Mouse (Mus musculus) CH12.LX (cell line): ENCODE data around the gene Gm12216. TPM values are rescaled to one million over a fixed set of nuclear protein-coding genes. Genes with fewer than 3 reads are reported as not detected.

Source experiments
- DNase-seq: peaks from one replicate; pipeline ENCODE4 v3.0.0-alpha.2; 2013; ENCODE audit errors: extremely low read depth
- H3K27ac ChIP-seq: 2 replicates; pipeline ENCODE4 v1.5.1; 2012; ENCODE audit warnings: low read depth, mild to moderate bottlenecking, control low read depth, moderate library complexity; ENCODE audit not compliant: insufficient read depth
- H3K27me3 ChIP-seq: replicated peaks from 2 replicates; pipeline ENCODE3; 2012; ENCODE audit warnings: inconsistent platforms
- H3K36me3 ChIP-seq, 2 experiments: replicated peaks in 1 of 2; 2 replicates each; pipeline versions ENCODE3 to v1.6.1; 2012; ENCODE audit warnings: inconsistent platforms in 1 of 2, low read length in 1 of 2, mild to moderate bottlenecking in 1 of 2, mixed read lengths in 1 of 2, moderate library complexity in 1 of 2; ENCODE audit not compliant: control insufficient read depth in 1 of 2, insufficient read depth in 1 of 2
- H3K4me1 ChIP-seq, 2 experiments: 2 replicates each; pipeline ENCODE4 v1.6.1; 2012; ENCODE audit warnings: inconsistent platforms in 1 of 2, moderate library complexity in 1 of 2; ENCODE audit not compliant: insufficient read depth in 2 of 2, control insufficient read depth in 1 of 2
- H3K4me2 ChIP-seq: 2 replicates; pipeline ENCODE4 v1.6.1; 2012; ENCODE audit warnings: low read depth, mild to moderate bottlenecking, control low read depth; ENCODE audit not compliant: poor library complexity, insufficient read depth, severe bottlenecking
- H3K4me3 ChIP-seq, 3 experiments: fragments of 150-350 bp in 1 of 3; sonication (generic) in 1 of 3; replicated peaks in 1 of 3; 2 replicates each; pipeline versions ENCODE3 to v1.5.1; 2011 to 2012; ENCODE audit warnings: low read depth in 2 of 3, low read length in 2 of 3, mild to moderate bottlenecking in 2 of 3, moderate library complexity in 2 of 3, control low read depth in 1 of 3, improper control_type of control experiment in 1 of 3, inconsistent platforms in 1 of 3, mixed read lengths in 1 of 3; ENCODE audit not compliant: poor library complexity in 1 of 3
- H3K79me2 ChIP-seq: replicated peaks from 2 replicates; pipeline ENCODE4 v1.6.1; 2012; ENCODE audit warnings: mild to moderate bottlenecking, moderate library complexity; ENCODE audit not compliant: control insufficient read depth, poor library complexity, insufficient read depth, severe bottlenecking; ENCODE audit errors: extremely low read depth
- H3K9ac ChIP-seq: 2 replicates; pipeline ENCODE4 v1.6.1; 2012; ENCODE audit warnings: low read depth, mild to moderate bottlenecking, control low read depth, moderate library complexity; ENCODE audit not compliant: insufficient read depth
- H3K9me3 ChIP-seq: replicated peaks from 2 replicates; pipeline ENCODE3; 2012; ENCODE audit warnings: low read length, inconsistent platforms, mixed read lengths
- BHLHE40 ChIP-seq: IDR thresholded peaks from 2 replicates; pipeline ENCODE4 v1.6.1; 2011; ENCODE audit warnings: mild to moderate bottlenecking, low read depth, low read length, improper control_type of control experiment
- CHD1 ChIP-seq: IDR thresholded peaks from 2 replicates; pipeline ENCODE4 v1.6.1; 2012; ENCODE audit warnings: low read depth, low read length, improper control_type of control experiment, inconsistent platforms
- E2F4 ChIP-seq: IDR thresholded peaks from 2 replicates; pipeline ENCODE4 v1.6.1; 2011; ENCODE audit warnings: low read depth, low read length, improper control_type of control experiment; ENCODE audit not compliant: insufficient replicate concordance
- ELF1 ChIP-seq: IDR thresholded peaks from 2 replicates; pipeline ENCODE4 v1.6.1; 2014; ENCODE audit warnings: low read depth, mild to moderate bottlenecking, inconsistent platforms, low read length, improper control_type of control experiment
- EP300 ChIP-seq: IDR thresholded peaks from 2 replicates; pipeline ENCODE4 v1.6.1; 2011; ENCODE audit warnings: low read length, improper control_type of control experiment
- ETS1 ChIP-seq: conservative IDR thresholded peaks from 2 replicates; pipeline ENCODE4 v1.6.1; 2012; ENCODE audit warnings: low read depth, mild to moderate bottlenecking, inconsistent platforms, low read length, improper control_type of control experiment, moderate library complexity
- GABPA ChIP-seq: IDR thresholded peaks from 2 replicates; pipeline ENCODE4 v1.6.1; 2012; ENCODE audit warnings: low read depth, low read length, improper control_type of control experiment, inconsistent platforms; ENCODE audit not compliant: insufficient replicate concordance
- HCFC1 ChIP-seq: IDR thresholded peaks from 2 replicates; pipeline ENCODE4 v1.6.1; 2012; ENCODE audit warnings: low read depth, mild to moderate bottlenecking, inconsistent platforms, low read length, improper control_type of control experiment
- IRF4 ChIP-seq: IDR thresholded peaks from 2 replicates; pipeline ENCODE4 v1.6.1; 2014; ENCODE audit warnings: low read depth, mild to moderate bottlenecking, inconsistent platforms, low read length, improper control_type of control experiment
- JUN ChIP-seq: IDR thresholded peaks from 2 replicates; pipeline ENCODE4 v1.6.1; 2011; ENCODE audit warnings: low read depth, mild to moderate bottlenecking, low read length, improper control_type of control experiment, moderate library complexity; ENCODE audit not compliant: insufficient read depth
- JUND ChIP-seq: conservative IDR thresholded peaks from 2 replicates; pipeline ENCODE4 v1.6.1; 2011; ENCODE audit warnings: low read depth, low read length, improper control_type of control experiment
- KAT2A ChIP-seq: IDR thresholded peaks from 2 replicates; pipeline ENCODE4 v1.6.1; 2012; ENCODE audit warnings: low read length, improper control_type of control experiment, inconsistent platforms; ENCODE audit not compliant: insufficient replicate concordance
- MAFK ChIP-seq: IDR thresholded peaks from 2 replicates; pipeline ENCODE4 v1.6.1; 2011; ENCODE audit warnings: low read length, improper control_type of control experiment; ENCODE audit not compliant: insufficient replicate concordance
- MEF2A ChIP-seq: IDR thresholded peaks from 2 replicates; pipeline ENCODE4 v1.6.1; 2014; ENCODE audit warnings: low read depth, mild to moderate bottlenecking, inconsistent platforms, low read length, improper control_type of control experiment, borderline replicate concordance
- MXI1 ChIP-seq: IDR thresholded peaks from 2 replicates; pipeline ENCODE4 v1.6.1; 2011; ENCODE audit warnings: mild to moderate bottlenecking, low read depth, low read length, improper control_type of control experiment
- MYC ChIP-seq: IDR thresholded peaks from 2 replicates; pipeline ENCODE4 v1.6.1; 2011; ENCODE audit warnings: low read depth, mild to moderate bottlenecking, improper control_type of control experiment, low read length
- NELFE ChIP-seq: IDR thresholded peaks from 2 replicates; pipeline ENCODE4 v1.6.1; 2011; ENCODE audit warnings: low read depth, low read length, improper control_type of control experiment
- RAD21 ChIP-seq: IDR thresholded peaks from 2 replicates; pipeline ENCODE4 v1.6.1; 2011; ENCODE audit warnings: low read depth, mild to moderate bottlenecking, low read length, improper control_type of control experiment, moderate library complexity
- SIN3A ChIP-seq: IDR thresholded peaks from 2 replicates; pipeline ENCODE4 v1.6.1; 2012; ENCODE audit warnings: low read length, improper control_type of control experiment, inconsistent platforms
- SMC3 ChIP-seq: IDR thresholded peaks from 2 replicates; pipeline ENCODE4 v1.6.1; 2011; ENCODE audit warnings: low read depth, low read length, improper control_type of control experiment
- TBP ChIP-seq: conservative IDR thresholded peaks from 2 replicates; pipeline ENCODE4 v1.6.1; 2011; ENCODE audit warnings: low read depth, low read length, improper control_type of control experiment
- TCF12 ChIP-seq: IDR thresholded peaks from 2 replicates; pipeline ENCODE4 v1.6.1; 2014; ENCODE audit warnings: low read depth, mild to moderate bottlenecking, inconsistent platforms, low read length, improper control_type of control experiment
- UBTF ChIP-seq: IDR thresholded peaks from 2 replicates; pipeline ENCODE4 v1.6.1; 2012; ENCODE audit warnings: low read depth, mild to moderate bottlenecking, inconsistent platforms, low read length, improper control_type of control experiment, moderate library complexity
- USF1 ChIP-seq: IDR thresholded peaks from 2 replicates; pipeline ENCODE4 v1.6.1; 2014; ENCODE audit warnings: low read depth, mild to moderate bottlenecking, inconsistent platforms, low read length, improper control_type of control experiment
- USF2 ChIP-seq: conservative IDR thresholded peaks from 2 replicates; pipeline ENCODE4 v1.6.1; 2011; ENCODE audit warnings: low read depth, low read length, improper control_type of control experiment
- ZC3H11A ChIP-seq: IDR thresholded peaks from 2 replicates; pipeline ENCODE4 v1.6.1; 2012; ENCODE audit warnings: low read depth, mild to moderate bottlenecking, inconsistent platforms, low read length, improper control_type of control experiment
- ZKSCAN1 ChIP-seq: IDR thresholded peaks from 2 replicates; pipeline ENCODE4 v1.6.1; 2012; ENCODE audit warnings: low read depth, inconsistent platforms, low read length, improper control_type of control experiment, borderline replicate concordance
- ZMIZ1 ChIP-seq: IDR thresholded peaks from 2 replicates; pipeline ENCODE4 v1.6.1; 2012; ENCODE audit warnings: low read depth, mild to moderate bottlenecking, inconsistent platforms, low read length, improper control_type of control experiment
- ZNF384 ChIP-seq: IDR thresholded peaks from 2 replicates; pipeline ENCODE4 v1.6.1; 2012; ENCODE audit warnings: low read depth, low read length, improper control_type of control experiment, inconsistent platforms
- dilution Hi-C: fragments of 300-500 bp; cut with MboI; formaldehyde crosslinking; loops from 2 replicates; pipeline ENCODE4 v1.14.3; 2020; ENCODE audit warnings: low sequenced_read_pairs; ENCODE audit not compliant: extremely low pct_unique_long_range_greater_than_20kb, extremely low pct_ligation_motif_present
- in situ Hi-C: fragments of 300-500 bp; cut with MboI; formaldehyde crosslinking; loops from 3 replicates; pipeline ENCODE4 v1.14.3; 2019; ENCODE audit warnings: low sequenced_read_pairs, low pct_ligation_motif_present, low pct_unique_long_range_greater_than_20kb, mixed read lengths
- polyA plus RNA-seq: library from polyadenylated mRNA; unstranded; fragments of >175 nt; gene quantifications from 2 replicates; pipeline ENCODE4 v1.2.1, GENCODE M21; 2012; ENCODE audit warnings: low read depth; ENCODE audit not compliant: insufficient read length
- total RNA-seq, 2 experiments: library from RNA; depleted of rRNA; stranded (reverse); fragments of 300-350 nt in 1 of 2; fragments of >200 nt in 1 of 2; gene quantifications; 2 replicates each; pipeline ENCODE4 v1.2.3; 2012 to 2014

Gm12216 gene
- total and polyA plus RNA-seq, 3 experiments: 0.56 to 2.7 (median 0.77) TPM

GRCm38 (mm10) chr11:53892716-53893416 is 33.8 kb upstream of the Gm12216 start (continued):
- TF ChIP-seq CHD1 (peak; percentile 62; the same call in 1 of the 2 replicates), MXI1 (peak; percentile 60; the same call in 1 of the 2 replicates), RAD21 (no peak), ZKSCAN1 (no peak), ELF1 (peak; percentile 93), BHLHE40 (0 out of 2 replicates have a peak, but pooled peaks have one; percentile 19), MAFK (0 out of 2 replicates have a peak, but pooled peaks have one; percentile 16), ZC3H11A (no peak), UBTF (no peak), E2F4 (0 out of 2 replicates have a peak, but pooled peaks have one; percentile 43), SMC3 (no peak), JUN (no peak), USF1 (no peak), SIN3A (peak; percentile 78; the same call in 1 of the 2 replicates)

- H3K27me3 ChIP-seq: no peaks in the 10 kb centered on the region
- peak within 1 kb of the TSS; percentile 58; the same call in 1 of the 2 replicates for H3K27ac ChIP-seq
- peak within 1 kb of the TSS; percentile 60 to 69 (median 69) for H3K4me3 ChIP-seq
- DNase-seq: peak; percentile 100
- no peaks in the 10 kb centered on the region for H3K9me3 ChIP-seq
- in situ Hi-C loops: no loop called here
- peak within 1 kb of the TSS; percentile 62 for H3K9ac ChIP-seq
- peaks cover 0 to 2% of the 10 kb centered on the region in 2 experiments for H3K36me3 ChIP-seq
- no peaks in the 10 kb centered on the region for H3K79me2 ChIP-seq
- peak within 1 kb of the TSS; percentile 81 for H3K4me2 ChIP-seq
- dilution Hi-C loops: no loop called here
- H3K4me1 ChIP-seq: peaks cover 4 to 32% of the 10 kb centered on the region in 2 experiments; a peak in 3 of 4 replicates
- 0 out of 2 replicates have a peak, but pooled peaks have one; percentile 36 for TF ChIP-seq MYC
- TF ChIP-seq NELFE: peak; percentile 90
- no peak for TF ChIP-seq MAFK
- TF ChIP-seq JUND: no peak
- no peak for TF ChIP-seq UBTF
- TF ChIP-seq TBP: peak; percentile 73; the same call in 1 of the 2 replicates
- TF ChIP-seq USF2: no peak
- peak; percentile 10; the same call in 1 of the 2 replicates for TF ChIP-seq MEF2A
- TF ChIP-seq MXI1: peak; percentile 42; the same call in 1 of the 2 replicates
- no peak for TF ChIP-seq EP300
- peak; percentile 65; the same call in 1 of the 2 replicates for TF ChIP-seq ZMIZ1
- no peak for TF ChIP-seq GABPA
- TF ChIP-seq CHD1: peak; percentile 89
- no peak for TF ChIP-seq ZKSCAN1
- 0 out of 2 replicates have a peak, but pooled peaks have one; percentile 34 for TF ChIP-seq ETS1
- TF ChIP-seq HCFC1: peak; percentile 69; the same call in 1 of the 2 replicates
- TF ChIP-seq IRF4: peak; percentile 44; the same call in 1 of the 2 replicates
- TF ChIP-seq SIN3A: peak; percentile 82
- no peak for TF ChIP-seq KAT2A
- TF ChIP-seq JUN: no peak
- TF ChIP-seq SMC3: no peak
- TF ChIP-seq ZNF384: no peak
- no peak for TF ChIP-seq ZC3H11A
- peak; percentile 57 for TF ChIP-seq TCF12
Observed at GRCm38 (mm10) chr11:53891505-53892451, 32.7 kb upstream of the Gm12216 start, which contains the start of gene Slc22a5. Slc22a5 (minus strand) TSS chr11:53891660.
